Mouse (Mus musculus): ENCODE results near the gene Mavs. TPM values are rescaled to one million over a fixed set of nuclear protein-coding genes. Genes with fewer than 3 reads are reported as not detected.

Gene Mavs
- polyA plus RNA-seq, 2 experiments: 25.9 TPM

DNA sequence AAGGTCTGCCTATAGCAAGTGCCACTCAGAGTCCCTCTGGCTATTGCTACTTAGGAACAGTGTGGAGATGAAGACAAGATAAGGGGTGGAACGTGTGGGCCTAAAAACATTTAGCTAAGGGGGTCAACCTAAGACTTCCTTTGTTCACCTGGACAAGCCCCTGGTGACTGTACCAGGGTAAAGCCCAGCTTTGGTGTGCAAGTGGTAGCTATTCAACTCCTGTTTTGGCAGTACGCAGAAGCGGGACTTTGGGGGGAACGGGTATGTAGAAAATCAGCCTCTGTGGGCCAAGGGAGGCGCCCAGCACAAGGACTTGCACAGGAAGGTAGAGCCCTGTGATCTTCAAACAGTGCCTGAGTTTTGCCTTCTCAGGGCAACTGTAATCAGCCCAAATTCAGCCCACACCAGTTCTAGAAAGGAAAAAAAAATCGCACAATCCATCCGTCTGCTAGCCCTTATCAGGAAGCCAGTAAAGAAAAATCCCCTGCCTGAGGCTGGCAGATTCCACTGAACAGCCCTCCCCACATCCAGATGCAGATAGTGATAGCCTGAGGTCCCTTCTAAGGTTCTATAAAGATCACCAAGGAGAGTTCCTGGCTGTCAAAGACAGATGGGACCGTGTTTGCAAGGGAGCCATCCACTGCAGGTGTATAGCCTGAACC is 28.2 kb upstream of the Mavs start:
- H3K27me3 ChIP-seq (ENCODE audit: control insufficient read depth, insufficient read depth, low read length): no peaks in the 10 kb centered on the region
- H3K4me3 ChIP-seq (ENCODE audit: insufficient read depth in 1 of 2, low read depth in 2 of 2, low read length in 2 of 2): peak overlapping the region in 1 of 2 experiments; percentile 5; a peak in 1 of 4 replicates
- ATAC-seq (ENCODE audit: insufficient read depth) (peak; percentile 72), DNase-seq (ENCODE audit: low read depth in 3 of 3, low spot score in 3 of 3) (peak; percentile 93 to 95 (median 95))
- 9% methylated on average over 8 of the region's 8 CpGs for WGBS (ENCODE audit: insufficient replicate concordance)
- 0 out of 2 replicates have a peak, but pooled peaks have one; percentile 7 for TF ChIP-seq CTCF (IDR thresholded peaks at IDR 0.05; ENCODE audit: low read depth)
- peak; percentile 100 for TF ChIP-seq EP300 (IDR thresholded peaks at IDR 0.05; ENCODE audit: low read depth)
- H3K36me3 ChIP-seq (replicated peaks; ENCODE audit: control insufficient read depth, insufficient read depth, low read depth): peaks cover 13% of the 10 kb centered on the region
- peak overlapping the region; percentile 98 for H3K27ac ChIP-seq
- peak overlapping the region; percentile 59 for H3K9ac ChIP-seq (replicated peaks)
- no peaks in the 10 kb centered on the region for H3K9me3 ChIP-seq (ENCODE audit: control insufficient read depth, low read length)
- peak overlapping the region; percentile 58 for H3K4me2 ChIP-seq (ENCODE audit: low read depth)
- H3K4me1 ChIP-seq (replicated peaks; ENCODE audit: control insufficient read depth in 2 of 2, insufficient read depth in 2 of 2, low read length in 1 of 2): peaks cover 70 to 72% of the 10 kb centered on the region in 2 experiments

GRCm38 (mm10) chr2:131206778-131207177 is 27.1 kb upstream of the Mavs start, which contains the start of gene Ap5s1:
Ap5s1 (plus strand) TSS chr2:131207078.
- H3K27me3 ChIP-seq (ENCODE audit: control insufficient read depth, insufficient read depth, low read length): no peaks in the 10 kb centered on the region
- ATAC-seq (ENCODE audit: insufficient read depth): no peak
- peak within 1 kb of the TSS; percentile 98 for H3K27ac ChIP-seq
- no peak for DNase-seq (ENCODE audit: low read depth in 3 of 3, low spot score in 3 of 3)
- H3K4me2 ChIP-seq (ENCODE audit: low read depth): peak within 1 kb of the TSS; percentile 58
- 67% methylated on average over 4 of the region's 4 CpGs for WGBS (ENCODE audit: insufficient replicate concordance)
- no peaks in the 10 kb centered on the region for H3K9me3 ChIP-seq (ENCODE audit: control insufficient read depth, low read length)
- peak within 1 kb of the TSS; percentile 59 for H3K9ac ChIP-seq (replicated peaks)
- TF ChIP-seq EP300 (IDR thresholded peaks at IDR 0.05; ENCODE audit: low read depth) (no peak), CTCF (IDR thresholded peaks at IDR 0.05; ENCODE audit: low read depth) (no peak)
- H3K36me3 ChIP-seq (replicated peaks; ENCODE audit: control insufficient read depth, insufficient read depth, low read depth): peaks cover 7% of the 10 kb centered on the region
- peaks cover 79 to 80% of the 10 kb centered on the region in 2 experiments for H3K4me1 ChIP-seq (replicated peaks; ENCODE audit: control insufficient read depth in 2 of 2, insufficient read depth in 2 of 2, low read length in 1 of 2)
- no peak within 1 kb of the TSS for H3K4me3 ChIP-seq (ENCODE audit: insufficient read depth in 1 of 2, low read depth in 2 of 2, low read length in 2 of 2)

- H3K9ac ChIP-seq (replicated peaks): no peak overlapping the region
- ATAC-seq (ENCODE audit: insufficient read depth): no peak
- H3K4me3 ChIP-seq (ENCODE audit: insufficient read depth in 1 of 2, low read depth in 2 of 2, low read length in 2 of 2): no peak overlapping the region
- peaks cover 86 to 87% of the 10 kb centered on the region in 2 experiments for H3K4me1 ChIP-seq (replicated peaks; ENCODE audit: control insufficient read depth in 2 of 2, insufficient read depth in 2 of 2, low read length in 1 of 2)
- H3K27ac ChIP-seq: peak overlapping the region; percentile 91
- no peak for TF ChIP-seq EP300 (IDR thresholded peaks at IDR 0.05; ENCODE audit: low read depth)
- no peak for TF ChIP-seq CTCF (IDR thresholded peaks at IDR 0.05; ENCODE audit: low read depth)
- 89% methylated on average over 2 of the region's 2 CpGs for WGBS (ENCODE audit: insufficient replicate concordance)
- peaks cover 4% of the 10 kb centered on the region; the same call in 1 of the 2 replicates for H3K36me3 ChIP-seq (replicated peaks; ENCODE audit: control insufficient read depth, insufficient read depth, low read depth)
- no peak for DNase-seq (ENCODE audit: low read depth in 3 of 3, low spot score in 3 of 3)
- H3K9me3 ChIP-seq (ENCODE audit: control insufficient read depth, low read length): no peaks in the 10 kb centered on the region
- H3K27me3 ChIP-seq (ENCODE audit: control insufficient read depth, insufficient read depth, low read length): no peaks in the 10 kb centered on the region
- no peak overlapping the region for H3K4me2 ChIP-seq (ENCODE audit: low read depth)
Observed at GRCm38 (mm10) chr2:131208356-131208755, 25.5 kb upstream of the Mavs start.

- WGBS (ENCODE audit: insufficient replicate concordance): 59% methylated on average over 4 of the region's 4 CpGs
- H3K4me2 ChIP-seq (ENCODE audit: low read depth): peak overlapping the region; percentile 89
- H3K27ac ChIP-seq: peak overlapping the region; percentile 91
- ATAC-seq (ENCODE audit: insufficient read depth) (0 out of 2 replicates have a peak, but pooled peaks have one; percentile 2), DNase-seq (ENCODE audit: low read depth in 3 of 3, low spot score in 3 of 3) (no peak)
- H3K9ac ChIP-seq (replicated peaks): peak overlapping the region; percentile 85
- no peaks in the 10 kb centered on the region for H3K27me3 ChIP-seq (ENCODE audit: control insufficient read depth, insufficient read depth, low read length)
- H3K9me3 ChIP-seq (ENCODE audit: control insufficient read depth, low read length): no peaks in the 10 kb centered on the region
- peaks cover 85 to 86% of the 10 kb centered on the region in 2 experiments for H3K4me1 ChIP-seq (replicated peaks; ENCODE audit: control insufficient read depth in 2 of 2, insufficient read depth in 2 of 2, low read length in 1 of 2)
- peaks cover 4% of the 10 kb centered on the region; the same call in 1 of the 2 replicates for H3K36me3 ChIP-seq (replicated peaks; ENCODE audit: control insufficient read depth, insufficient read depth, low read depth)
- H3K4me3 ChIP-seq (ENCODE audit: insufficient read depth in 1 of 2, low read depth in 2 of 2, low read length in 2 of 2): peak overlapping the region in 1 of 2 experiments; percentile 87; a peak in 2 of 4 replicates
- TF ChIP-seq EP300 (IDR thresholded peaks at IDR 0.05; ENCODE audit: low read depth) (peak; percentile 74), CTCF (IDR thresholded peaks at IDR 0.05; ENCODE audit: low read depth) (no peak; the same call in 1 of the 2 replicates)
Observed at GRCm38 (mm10) chr2:131209125-131209795, 24.6 kb upstream of the Mavs start.
